Mouse (Mus musculus) kidney, adult 2 months (tissue): ENCODE measurements around the gene Tfe3.
"Not testable (repeated sequence)": the region's sequence is repeated elsewhere in the genome, so short reads cannot be mapped to it uniquely, and the experiment has no call there.

Experiments
- CTCF ChIP-seq: fragments of 200-500 bp; conservative IDR thresholded peaks from 2 replicates; pipeline ENCODE4 v1.5.1; 2011; ENCODE audit warnings: low read depth, mild to moderate bottlenecking, control low read depth, low read length, moderate library complexity, mixed read lengths; ENCODE audit not compliant: insufficient read depth, insufficient read length
- POLR2A ChIP-seq: fragments of 200-500 bp; IDR thresholded peaks from one replicate; pipeline ENCODE4 v1.6.1; 2011; ENCODE audit warnings: low read depth, low read length, control low read depth

DNA sequence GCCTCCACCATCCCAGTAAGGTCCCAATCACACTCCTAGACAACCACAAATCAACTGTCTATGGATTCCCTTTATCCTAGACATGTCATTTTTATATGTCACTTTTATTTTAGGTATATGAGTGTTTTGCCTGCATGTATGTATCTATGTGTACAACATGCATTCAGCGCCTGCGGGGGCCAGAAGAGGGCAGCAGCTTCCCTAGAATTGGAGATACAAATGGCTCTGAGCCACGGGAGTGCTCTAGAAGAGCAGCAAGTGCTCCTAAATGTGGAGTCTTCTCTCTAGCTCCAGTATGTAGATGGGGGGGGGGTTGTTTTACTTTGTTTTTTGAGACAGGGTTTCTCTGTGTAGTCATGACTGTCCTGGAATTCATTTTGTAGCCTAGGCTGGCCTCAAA lies 8.7 kb upstream of the Tfe3 start:
- not testable (repeated sequence) for TF ChIP-seq POLR2A
- TF ChIP-seq CTCF, result peak; percentile 22; the same call in 1 of the 2 replicates
